Mouse (Mus musculus) E14TG2a.4 (cell line): Measurements from ENCODE around the gene Olfr1344.

Experiments
- H3K27me3 ChIP-seq: 2 replicates; pipeline ENCODE4 v1.6.1; 2014; ENCODE audit warnings: low read length, control low read depth; ENCODE audit not compliant: insufficient read depth
- H3K36me3 ChIP-seq: 2 replicates; pipeline ENCODE4 v1.6.1; 2014; ENCODE audit warnings: low read length, control low read depth; ENCODE audit not compliant: insufficient read depth
- H3K4me1 ChIP-seq: replicated peaks from 2 replicates; pipeline ENCODE4 v1.6.1; 2014; ENCODE audit warnings: low read depth, low read length, control low read depth
- H3K4me3 ChIP-seq: replicated peaks from 2 replicates; pipeline ENCODE4 v1.5.1; 2014; ENCODE audit warnings: mild to moderate bottlenecking, low read length
- H3K9me3 ChIP-seq: 2 replicates; pipeline ENCODE4 v1.6.1; 2014; ENCODE audit warnings: low read length, control low read depth
- CTCF ChIP-seq: conservative IDR thresholded peaks from 2 replicates; pipeline ENCODE4 v1.5.1; 2014; ENCODE audit warnings: low read length
- NANOG ChIP-seq: IDR thresholded peaks from 2 replicates; pipeline ENCODE4 v1.6.1; 2014; ENCODE audit warnings: borderline replicate concordance, low read length, mixed read lengths
- POU5F1 ChIP-seq: IDR thresholded peaks from 2 replicates; pipeline ENCODE4 v1.6.1; 2014; ENCODE audit warnings: low read length, borderline replicate concordance

The Olfr1344 gene

GRCm38 (mm10) chr7:6438388-6438787 is at the start of gene Olfr1344:
Gene Olfr1344, plus strand, starts transcription at chr7:6438688.
- Histone ChIP-seq H3K36me3 (no peaks in the 10 kb centered on the region), H3K4me3 (no peak within 1 kb of the TSS)
- no peak for TF ChIP-seq POU5F1
- TF ChIP-seq NANOG, result no peak
- no peak for TF ChIP-seq CTCF

DNA sequence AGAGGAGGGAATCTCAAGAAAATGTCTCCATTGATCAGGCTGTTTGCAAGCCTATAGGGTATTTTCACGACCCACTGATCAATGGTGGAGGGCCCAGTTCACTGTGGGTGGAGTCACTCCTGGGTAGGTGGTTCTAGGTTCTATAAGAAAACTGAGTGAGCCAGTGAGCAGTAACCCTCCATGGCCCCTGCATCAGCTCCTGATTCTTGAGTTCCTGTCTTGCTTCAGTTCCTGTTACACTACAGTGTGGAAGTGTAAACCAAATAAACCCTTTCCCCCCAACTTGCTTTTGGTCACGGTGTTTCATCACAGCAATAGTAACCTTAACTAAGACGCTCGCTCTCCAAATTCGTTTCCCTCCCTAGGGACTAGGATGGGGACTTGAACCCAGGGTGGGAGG is 49.5 kb upstream of the Olfr1344 start:
- Histone ChIP-seq H3K4me1 (peaks cover 20% of the 10 kb centered on the region), H3K36me3 (peaks cover 3% of the 10 kb centered on the region; the same call in 1 of the 2 replicates), H3K27me3 (peaks cover 12% of the 10 kb centered on the region; the same call in 1 of the 2 replicates), H3K9me3 (0 out of 2 replicates have a peak, but pooled peaks cover 4% of the 10 kb centered on the region), H3K4me3 (no peak overlapping the region)
- TF ChIP-seq CTCF (no peak), POU5F1 (no peak), NANOG (no peak)

More at GRCm38 (mm10) chr7:6438388-6438787, at the start of gene Olfr1344:
- Histone ChIP-seq H3K4me1 (peaks cover 27% of the 10 kb centered on the region), H3K9me3 (no peaks in the 10 kb centered on the region), H3K27me3 (peaks cover 16% of the 10 kb centered on the region)

DNA sequence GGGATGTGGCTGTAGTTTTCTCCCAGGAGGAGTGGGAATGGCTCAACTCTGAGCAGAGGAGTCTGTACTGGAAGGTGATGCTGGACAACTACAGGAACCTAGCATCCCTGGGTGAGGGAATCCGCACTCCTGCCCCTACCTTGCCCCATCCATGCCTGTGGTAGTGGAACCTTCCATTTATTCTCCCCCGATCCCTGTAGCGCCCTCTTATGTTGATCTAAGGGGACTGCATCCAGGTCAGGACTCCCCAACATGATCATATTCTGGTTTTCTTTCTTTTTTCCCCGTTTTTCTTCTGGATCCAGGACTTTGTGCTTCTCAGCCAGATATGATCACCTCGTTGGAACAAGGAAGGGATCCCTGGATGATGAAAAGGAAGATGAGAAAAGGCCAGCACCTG is 49.0 kb upstream of the Olfr1344 start:
- Histone ChIP-seq H3K4me3 (no peak overlapping the region), H3K36me3 (peaks cover 4% of the 10 kb centered on the region; the same call in 1 of the 2 replicates), H3K9me3 (0 out of 2 replicates have a peak, but pooled peaks cover 4% of the 10 kb centered on the region), H3K27me3 (peaks cover 8% of the 10 kb centered on the region; the same call in 1 of the 2 replicates), H3K4me1 (peaks cover 19% of the 10 kb centered on the region)
- TF ChIP-seq NANOG (no peak), CTCF (peak; percentile 67)

DNA sequence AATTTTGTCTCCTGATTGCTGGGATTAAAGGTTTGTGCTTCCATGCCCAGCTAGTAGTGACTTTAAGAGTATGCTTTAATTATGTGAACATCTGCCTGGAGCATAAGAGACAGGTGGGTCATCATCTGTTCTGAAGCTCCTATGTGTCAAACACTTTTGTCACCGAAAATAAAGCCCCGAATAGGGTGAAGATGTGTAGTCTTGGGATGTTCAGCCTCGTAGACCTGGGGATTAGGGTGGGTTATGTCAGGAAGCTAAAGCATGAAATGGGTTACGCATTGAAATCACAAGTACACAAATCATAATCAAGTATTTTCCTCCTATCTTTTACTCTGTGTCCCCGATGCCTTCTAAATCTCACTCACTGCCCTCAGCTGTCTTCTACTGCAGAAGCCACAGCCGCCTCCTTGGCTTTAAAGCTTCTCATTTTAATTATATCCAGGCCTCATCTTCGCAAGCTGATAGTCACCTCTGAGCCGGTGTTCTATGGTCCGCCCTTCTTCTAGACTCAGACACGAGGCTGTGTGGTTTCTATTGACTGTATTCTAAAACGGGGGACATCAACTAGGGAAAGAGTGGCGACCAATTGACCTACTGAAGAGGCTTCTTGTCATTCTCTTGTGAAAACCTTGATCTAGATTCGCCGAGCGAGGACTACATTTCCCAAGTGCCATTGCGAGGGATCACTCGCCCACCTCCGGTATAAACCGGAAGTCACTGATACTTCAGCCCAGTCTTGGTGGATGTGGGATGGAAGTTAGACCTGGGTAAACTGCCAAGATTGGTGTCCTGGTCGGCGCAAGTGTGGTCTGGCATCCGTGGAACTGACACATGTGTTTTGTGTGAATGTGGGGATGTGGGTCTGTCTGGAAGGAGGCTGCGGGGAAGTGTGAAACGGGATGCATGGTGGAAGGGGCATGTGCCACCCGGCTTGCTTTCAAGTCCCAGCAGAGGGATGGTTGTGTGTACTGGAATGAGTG is 40.2 kb upstream of the Olfr1344 start, which contains the start of gene Smim17:
TSS of gene Smim17 (plus strand) at position 720 of the 980 bp plus-strand sequence.
- TF ChIP-seq POU5F1 (no peak), NANOG (no peak), CTCF (no peak)
- Histone ChIP-seq H3K27me3 (no peaks in the 10 kb centered on the region), H3K4me1 (peaks cover 11% of the 10 kb centered on the region), H3K4me3 (peak within 1 kb of the TSS; percentile 79), H3K36me3 (peaks cover 6% of the 10 kb centered on the region; the same call in 1 of the 2 replicates), H3K9me3 (no peaks in the 10 kb centered on the region)

DNA sequence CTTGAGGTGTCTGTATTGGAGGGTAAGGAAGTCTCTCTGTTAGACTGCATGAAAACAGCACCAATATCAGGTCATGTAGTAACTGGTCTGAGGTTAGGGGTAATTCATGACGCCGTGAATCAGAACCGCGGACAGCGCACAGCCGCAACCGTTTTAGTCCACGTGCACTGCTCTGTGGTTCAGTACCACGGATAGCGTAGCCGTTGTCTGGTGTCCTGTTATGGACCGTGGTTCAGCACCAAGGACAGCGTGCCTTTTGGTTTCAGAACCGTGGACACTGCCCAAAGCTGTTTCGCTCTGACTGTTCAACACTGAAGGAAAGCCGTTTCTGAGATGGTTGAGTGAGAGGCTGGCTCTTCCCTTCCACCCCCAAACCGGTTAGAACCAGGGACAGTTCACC is 28.4 kb upstream of the Olfr1344 start, which contains the start of gene Gm20715:
TSS of gene Gm20715 (plus strand) at position 235 of the 400 bp plus-strand sequence.
- no peak for TF ChIP-seq CTCF
- no peak for TF ChIP-seq POU5F1
- no peak for TF ChIP-seq NANOG

DNA sequence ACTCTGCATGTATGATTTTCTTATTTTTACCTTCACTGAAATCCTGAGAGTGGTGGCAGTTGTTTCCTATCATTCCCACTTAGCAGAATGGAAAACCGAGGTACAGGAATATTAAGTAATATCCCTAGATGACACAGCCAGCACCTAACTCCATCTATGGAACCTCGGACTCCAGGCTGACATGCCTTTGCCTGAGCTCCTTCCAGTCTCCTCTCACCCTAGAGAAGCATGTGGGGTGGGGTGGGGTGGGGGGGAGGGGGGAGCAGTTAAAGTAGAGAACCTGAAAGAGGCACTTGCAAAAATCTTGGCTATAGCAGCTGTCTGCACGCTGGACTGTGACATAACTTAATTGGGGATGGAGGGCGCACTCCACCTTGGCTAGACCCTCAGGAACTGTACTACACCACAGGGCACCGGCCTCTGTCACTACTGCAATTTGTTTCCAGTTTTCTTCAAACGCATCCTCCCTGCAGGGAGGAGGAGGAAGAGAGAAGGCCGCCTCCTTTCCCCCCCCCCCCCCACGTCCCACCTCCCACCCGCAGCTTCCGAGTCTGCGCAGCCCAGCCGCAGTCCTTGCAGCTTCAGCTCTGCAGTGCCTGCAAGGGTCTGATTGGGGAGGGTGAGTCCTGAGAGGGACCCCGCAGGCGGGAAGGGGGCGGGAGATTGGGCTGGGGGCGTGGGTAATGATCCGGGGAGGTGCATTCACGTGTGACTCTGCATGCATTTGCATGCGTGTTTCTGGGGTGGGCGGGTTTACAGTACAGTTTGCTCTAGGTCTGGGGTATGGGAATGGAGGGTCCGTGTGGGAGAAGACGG is 23.7 kb upstream of the Olfr1344 start:
- H3K9me3 ChIP-seq, result no peaks in the 10 kb centered on the region
- TF ChIP-seq NANOG, result no peak
- TF ChIP-seq POU5F1, result no peak
- no peak for TF ChIP-seq CTCF
- H3K36me3 ChIP-seq, result no peaks in the 10 kb centered on the region
- H3K4me1 ChIP-seq, result peaks cover 9% of the 10 kb centered on the region
- peak overlapping the region; percentile 49 for H3K4me3 ChIP-seq
- H3K27me3 ChIP-seq, result peaks cover 25% of the 10 kb centered on the region

More for the DNA sequence above, 28.4 kb upstream of the Olfr1344 start, which contains the start of gene Gm20715:
- no peak within 1 kb of the TSS for H3K4me3 ChIP-seq
- 0 out of 2 replicates have a peak, but pooled peaks cover 3% of the 10 kb centered on the region for H3K4me1 ChIP-seq
- no peaks in the 10 kb centered on the region for H3K9me3 ChIP-seq
- H3K36me3 ChIP-seq, result no peaks in the 10 kb centered on the region
- peaks cover 16% of the 10 kb centered on the region for H3K27me3 ChIP-seq

- peaks cover 25% of the 10 kb centered on the region for H3K27me3 ChIP-seq
- peak overlapping the region; percentile 49 for H3K4me3 ChIP-seq
- H3K4me1 ChIP-seq, result peaks cover 7% of the 10 kb centered on the region
- TF ChIP-seq NANOG (no peak), POU5F1 (no peak), CTCF (no peak)
- H3K9me3 ChIP-seq, result no peaks in the 10 kb centered on the region
- no peaks in the 10 kb centered on the region for H3K36me3 ChIP-seq
Measured at GRCm38 (mm10) chr7:6415442-6415787, 23.1 kb upstream of the Olfr1344 start.

DNA sequence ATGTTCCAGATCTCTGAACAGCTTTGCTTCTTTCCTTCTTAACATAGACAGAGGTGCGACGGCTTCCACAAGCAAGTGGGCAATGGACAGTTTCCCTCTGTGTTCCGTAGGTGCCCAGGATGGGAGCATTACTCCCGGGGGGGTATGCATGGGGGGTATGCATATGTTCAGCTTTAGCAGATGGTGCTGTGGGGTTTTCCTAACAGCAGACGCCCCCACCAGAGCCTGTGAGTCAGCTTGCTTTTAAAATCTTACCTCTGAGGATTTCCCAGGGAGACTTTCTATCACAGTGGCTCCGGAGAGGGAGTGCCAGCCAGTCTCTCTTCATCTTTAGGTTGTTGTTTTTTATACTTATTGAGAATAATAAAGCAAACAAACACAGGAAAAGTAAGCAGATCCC is 18.6 kb upstream of the Olfr1344 start:
- Histone ChIP-seq H3K4me1 (peaks cover 16% of the 10 kb centered on the region), H3K9me3 (no peaks in the 10 kb centered on the region), H3K4me3 (no peak overlapping the region), H3K27me3 (peaks cover 8% of the 10 kb centered on the region), H3K36me3 (no peaks in the 10 kb centered on the region)
- TF ChIP-seq POU5F1, result no peak
- TF ChIP-seq CTCF, result no peak
- no peak for TF ChIP-seq NANOG
